Mouse (Mus musculus) erythroblast, embryonic 14.5 days (primary cell): ENCODE data around the gene Mindy4b-ps.

Experiments used
- GATA1 ChIP-seq: IDR thresholded peaks from 2 replicates; pipeline ENCODE4 v1.6.1; 2012; ENCODE audit warnings: low read length, inconsistent platforms, mixed read lengths
- TAL1 ChIP-seq: IDR thresholded peaks from 3 replicates; pipeline ENCODE4 v1.6.1; 2012; ENCODE audit warnings: low read length, inconsistent platforms, mixed read lengths

- TF ChIP-seq GATA1 (no peak), TAL1 (no peak)
These were observed 17.4 kb downstream of the Mindy4b-ps start for GRCm38 (mm10) chr3:58804745-58805144.
